In the genomic region with DNA sequence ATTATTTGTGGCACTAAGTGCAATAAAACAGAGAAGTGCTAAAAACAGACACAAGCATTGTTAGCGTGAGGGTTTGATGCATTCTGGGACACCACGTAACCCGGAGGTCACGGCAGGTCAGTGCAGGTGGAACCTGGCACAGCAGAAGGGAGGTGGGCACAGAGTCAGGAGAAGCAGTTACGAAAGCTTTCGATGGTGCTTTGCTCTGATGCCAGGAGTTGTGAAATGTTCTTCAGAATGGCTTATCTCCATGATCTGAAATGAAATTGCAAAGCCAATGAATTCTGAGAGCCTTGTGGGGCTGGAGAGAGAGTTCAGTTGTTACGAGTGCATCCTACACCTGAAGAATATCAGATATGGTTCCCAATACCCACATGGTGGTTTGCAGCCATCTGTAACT, we compare ENCODE assay signal across 24 mouse cellular contexts. TPM values are rescaled to one million over a fixed set of nuclear protein-coding genes. Genes with fewer than 3 reads are reported as not detected.
DNase-seq lines count a peak whose midpoint lies in the region; ATAC-seq and TF ChIP-seq lines count a peak whose summit lies in the region.
"Had no signal": no experiment of that assay in that cellular context is flagged by ENCODE, and none has a peak within 500 bp of the region (broad histone marks: within the 10 kb centered on the region; RNA-seq: fewer than 3 reads in every experiment).

No protein-coding gene starts in this region.

- H3K36me3 ChIP-seq in heart, embryonic 11.5 days (ENCODE audit: control insufficient read depth, insufficient read depth, low read length): no peaks in the 10 kb centered on the region
- H3K36me3 ChIP-seq in lung, postnatal 0 days (ENCODE audit: insufficient read depth, low read length): no peaks in the 10 kb centered on the region
- no peaks in the 10 kb centered on the region for H3K36me3 ChIP-seq in limb, embryonic 10.5 days
- H3K36me3 ChIP-seq: embryonic facial prominence, embryonic 12.5 days; G1E; heart, embryonic 13.5 days; hindbrain, embryonic 12.5 days had no signal

- DNase-seq in heart, adult 11 months: peak; percentile 48
- DNase-seq in gonadal fat pad, adult 2 months (ENCODE audit: low read depth): peak; percentile 79
- peak; percentile 55 for DNase-seq in lung, postnatal 0 days (ENCODE audit: low spot score)
- peak; percentile 79 for DNase-seq in lung, postnatal 36 days
- DNase-seq in left cerebral cortex, postnatal 4 days: no peak
- DNase-seq in gastrocnemius, postnatal 36 days: no peak
- no peak for DNase-seq in limb, embryonic 10.5 days (ENCODE audit: low spot score)
- DNase-seq: B cell, adult 2 months; cerebellum, adult 11-12 months; cerebellum, adult 9-10 months; cerebellum, postnatal 25 days; forebrain, postnatal 0 days; heart, postnatal 4 days had no signal

- H3K27ac ChIP-seq in heart, embryonic 11.5 days (ENCODE audit: low read depth, low read length): no peak overlapping the region
- H3K27ac ChIP-seq in lung, postnatal 0 days (ENCODE audit: low read length): no peak overlapping the region
- no peak overlapping the region for H3K27ac ChIP-seq in limb, embryonic 10.5 days
- H3K27ac ChIP-seq: embryonic facial prominence, embryonic 12.5 days; forebrain, embryonic 13.5 days; heart, embryonic 13.5 days; hindbrain, embryonic 12.5 days had no signal

- no peak for TF ChIP-seq CTCF in lung, postnatal 0 days (IDR thresholded peaks at IDR 0.05)

- peaks cover under 1% of the 10 kb centered on the region; the same call in 1 of the 2 replicates for H3K4me1 ChIP-seq in heart, embryonic 11.5 days (ENCODE audit: control insufficient read depth, insufficient read depth, low read length)
- H3K4me1 ChIP-seq in lung, postnatal 0 days (ENCODE audit: insufficient read depth, low read depth, low read length): no peaks in the 10 kb centered on the region
- no peaks in the 10 kb centered on the region for H3K4me1 ChIP-seq in limb, embryonic 10.5 days
- H3K4me1 ChIP-seq: embryonic facial prominence, embryonic 12.5 days; forebrain, embryonic 13.5 days; hindbrain, embryonic 12.5 days had no signal

- ATAC-seq in heart, embryonic 11.5 days (replicated peaks; ENCODE audit: insufficient number of reproducible peaks, low FRiP score, low TSS enrichment): no peak
- ATAC-seq in lung, postnatal 0 days: peak; percentile 80
- ATAC-seq: CD4-positive, CD25-positive, alpha-beta regulatory T cell, adult 4 months; forebrain, embryonic 13.5 days; forebrain, postnatal 0 days; hindbrain, embryonic 16.5 days; inflammation-experienced regulatory T-cells, adult 6 months had no signal

- WGBS in heart, embryonic 11.5 days (ENCODE audit: insufficient replicate concordance): 87% methylated on average over 7 of the region's 7 CpGs
- WGBS in lung, postnatal 0 days: 72% methylated on average over 7 of the region's 7 CpGs
- WGBS in limb, embryonic 10.5 days: 90% methylated on average over 7 of the region's 7 CpGs

- H3K27me3 ChIP-seq in heart, embryonic 11.5 days (ENCODE audit: control insufficient read depth, insufficient read depth, low read length): no peaks in the 10 kb centered on the region
- no peaks in the 10 kb centered on the region for H3K27me3 ChIP-seq in lung, postnatal 0 days (replicated peaks; ENCODE audit: insufficient read depth, low read length)
- no peaks in the 10 kb centered on the region for H3K27me3 ChIP-seq in limb, embryonic 10.5 days (ENCODE audit: low read depth, poor library complexity, severe bottlenecking)
- H3K27me3 ChIP-seq: embryonic facial prominence, embryonic 12.5 days; forebrain, embryonic 13.5 days; heart, embryonic 13.5 days; hindbrain, embryonic 12.5 days had no signal

- H3K9me3 ChIP-seq in heart, embryonic 11.5 days (replicated peaks; ENCODE audit: control insufficient read depth, low read length): no peaks in the 10 kb centered on the region
- H3K9me3 ChIP-seq in lung, postnatal 0 days (ENCODE audit: low read length): no peaks in the 10 kb centered on the region
- H3K9me3 ChIP-seq in limb, embryonic 10.5 days (replicated peaks): no peaks in the 10 kb centered on the region
- H3K9me3 ChIP-seq: embryonic facial prominence, embryonic 12.5 days; forebrain, embryonic 13.5 days; G1E; heart, embryonic 13.5 days; hindbrain, embryonic 12.5 days had no signal

- H3K4me2 ChIP-seq in heart, embryonic 11.5 days: no peak overlapping the region
- H3K4me2 ChIP-seq in lung, postnatal 0 days (replicated peaks; ENCODE audit: low read depth, low read length): no peak overlapping the region
- H3K4me2 ChIP-seq: embryonic facial prominence, embryonic 12.5 days; forebrain, embryonic 13.5 days; heart, embryonic 13.5 days; hindbrain, embryonic 12.5 days had no signal

- no peak overlapping the region for H3K4me3 ChIP-seq in heart, embryonic 11.5 days (ENCODE audit: low read depth, low read length)
- H3K4me3 ChIP-seq in lung, postnatal 0 days (ENCODE audit: low read depth, low read length): no peak overlapping the region
- H3K4me3 ChIP-seq in limb, embryonic 10.5 days: no peak overlapping the region
- H3K4me3 ChIP-seq: embryonic facial prominence, embryonic 12.5 days; forebrain, embryonic 13.5 days; heart, embryonic 13.5 days; hindbrain, embryonic 12.5 days had no signal

- TF ChIP-seq EP300 in lung, postnatal 0 days (IDR thresholded peaks at IDR 0.05): peak; percentile 52

- intact Hi-C loops in left cerebral cortex, postnatal 4 days (cut with DNase I): no loop called here
- intact Hi-C loops in gastrocnemius, postnatal 36 days (cut with DNase I): no loop called here

- no peak overlapping the region for H3K9ac ChIP-seq in heart, embryonic 11.5 days (ENCODE audit: low read depth, low read length)
- H3K9ac ChIP-seq in lung, postnatal 0 days (replicated peaks; ENCODE audit: low read depth): no peak overlapping the region
- H3K9ac ChIP-seq: embryonic facial prominence, embryonic 12.5 days; forebrain, embryonic 13.5 days; forebrain, postnatal 0 days; heart, embryonic 13.5 days; hindbrain, embryonic 12.5 days had no signal

RNA-seq across cellular contexts. Expression of a gene that starts 37.6 kb away (rescaled TPM):
- 0.18 and 0.20 TPM in 2 replicates for polyA plus RNA-seq in heart, embryonic 11.5 days (2014; fragmentation: Nextera tagmentation; extraction: Ambion mirVana)
- 0.22 and 0.42 TPM in 2 replicates for polyA plus RNA-seq in gonadal fat pad, adult 2 months (2012; rRNA removed)
- 0.87 and 0.99 TPM in 2 replicates for polyA plus RNA-seq in lung, postnatal 0 days (2015; fragmentation: Nextera tagmentation; extraction: Ambion mirVana)
- under 1 TPM; 0.26 to 0.34 TPM for total RNA-seq in left cerebral cortex, postnatal 4 days (2021)
- not detected for total RNA-seq in gastrocnemius, postnatal 36 days (2021)
- not detected in 2 replicates for polyA plus RNA-seq in limb, embryonic 10.5 days (2016; fragmentation: Nextera tagmentation; extraction: Ambion mirVana)
- total RNA-seq: G1E; gastrocnemius, adult 8-10 months; gastrocnemius, postnatal 4 days had no signal
- polyA plus RNA-seq: CD4-positive, CD25-positive, alpha-beta regulatory T cell, adult 4 months; G1E had no signal

RNA-seq across cellular contexts. Expression of a gene that starts 38.3 kb away (rescaled TPM):
- 37.4 and 43.4 TPM in 2 replicates for polyA plus RNA-seq in heart, embryonic 11.5 days (2014; fragmentation: Nextera tagmentation; extraction: Ambion mirVana)
- 13.7 and 14.4 TPM in 2 replicates for polyA plus RNA-seq in gonadal fat pad, adult 2 months (2012; rRNA removed)
- polyA plus RNA-seq in lung, postnatal 0 days (2015; fragmentation: Nextera tagmentation; extraction: Ambion mirVana): 16.1 and 18.1 TPM in 2 replicates
- total RNA-seq in left cerebral cortex, postnatal 4 days (2021): 10 to 100 TPM; 31.3 to 34.0 TPM
- 1 to 10 TPM; 5.5 TPM for total RNA-seq in gastrocnemius, postnatal 36 days (2021)
- polyA plus RNA-seq in limb, embryonic 10.5 days (2016; fragmentation: Nextera tagmentation; extraction: Ambion mirVana): 13.2 and 14.7 TPM in 2 replicates

Comparison
In these comparisons a context has a peak if more than half of its experiments do, and no peak if none do; other contexts are left out.
1. DNase-seq: peak in heart, adult 11 months (single experiment), gonadal fat pad, adult 2 months (single experiment), lung, postnatal 0 days (single experiment) and lung, postnatal 36 days (single experiment); none in left cerebral cortex, postnatal 4 days (single experiment), gastrocnemius, postnatal 36 days (0 of 2) and limb, embryonic 10.5 days (single experiment).